Mouse (Mus musculus) neural tube, embryonic 14.5 days (tissue): ENCODE measurements at regions not wholly inside any gene's neighbourhood (a gene's known extent, or its start where the extent isn't known, plus 50 kb on each side); places are given as distances from the start of the nearest gene placed in this dataset.
A peak's percentile ranks its signal among the peaks of the same experiment; 100 is the strongest.

Experiments used
- ATAC-seq: fragments of 200-750 bp; cut with Nextera tagmentation; 2 replicates; pipeline ENCODE4 v1.8.0; 2017; ENCODE audit warnings: low read depth, mild to moderate bottlenecking, moderate TSS enrichment, moderate library complexity
- H3K27ac ChIP-seq: fragments of 300-500 bp; sonication (generic); 2 replicates; pipeline ENCODE4 v1.5.1; 2014; ENCODE audit warnings: low read depth, mild to moderate bottlenecking, control low read depth, low read length, moderate library complexity, mixed read lengths
- H3K27me3 ChIP-seq: fragments of 300-500 bp; sonication (generic); 2 replicates; pipeline ENCODE4 v1.6.1; 2014; ENCODE audit warnings: low read length; ENCODE audit not compliant: control insufficient read depth, insufficient read depth
- H3K36me3 ChIP-seq: fragments of 300-500 bp; sonication (generic); 2 replicates; pipeline ENCODE4 v1.6.1; 2014; ENCODE audit warnings: low read length, mixed read lengths; ENCODE audit not compliant: control insufficient read depth, insufficient read depth
- H3K4me1 ChIP-seq: fragments of 300-500 bp; sonication (generic); 2 replicates; pipeline ENCODE4 v1.6.1; 2014; ENCODE audit warnings: low read length; ENCODE audit not compliant: control insufficient read depth, insufficient read depth
- H3K4me2 ChIP-seq: fragments of 300-500 bp; sonication (generic); 2 replicates; pipeline ENCODE4 v1.6.1; 2014; ENCODE audit warnings: mild to moderate bottlenecking, low read depth, low read length, control low read depth
- H3K4me3 ChIP-seq: fragments of 300-500 bp; sonication (generic); 2 replicates; pipeline ENCODE4 v1.5.1; 2014; ENCODE audit warnings: low read depth, low read length, control low read depth, mixed read lengths
- H3K9ac ChIP-seq: fragments of 300-500 bp; sonication (generic); replicated peaks from 2 replicates; pipeline ENCODE4 v1.6.1; 2014; ENCODE audit warnings: low read depth, mild to moderate bottlenecking, control low read depth, low read length, mixed read lengths
- H3K9me3 ChIP-seq: fragments of 300-500 bp; sonication (generic); 2 replicates; pipeline ENCODE4 v1.6.1; 2016; ENCODE audit warnings: low read length; ENCODE audit not compliant: control insufficient read depth
- WGBS: fragments of 180-500 bp; shearing (Covaris S2); extraction: QIAGEN DNeasy Blood & Tissue Kit; methylation state at CpG from one replicate; pipeline ENCODE4 v1.1.7; 2014; 5-methylcytosine and 5-hydroxymethylcytosine counted together

DNA sequence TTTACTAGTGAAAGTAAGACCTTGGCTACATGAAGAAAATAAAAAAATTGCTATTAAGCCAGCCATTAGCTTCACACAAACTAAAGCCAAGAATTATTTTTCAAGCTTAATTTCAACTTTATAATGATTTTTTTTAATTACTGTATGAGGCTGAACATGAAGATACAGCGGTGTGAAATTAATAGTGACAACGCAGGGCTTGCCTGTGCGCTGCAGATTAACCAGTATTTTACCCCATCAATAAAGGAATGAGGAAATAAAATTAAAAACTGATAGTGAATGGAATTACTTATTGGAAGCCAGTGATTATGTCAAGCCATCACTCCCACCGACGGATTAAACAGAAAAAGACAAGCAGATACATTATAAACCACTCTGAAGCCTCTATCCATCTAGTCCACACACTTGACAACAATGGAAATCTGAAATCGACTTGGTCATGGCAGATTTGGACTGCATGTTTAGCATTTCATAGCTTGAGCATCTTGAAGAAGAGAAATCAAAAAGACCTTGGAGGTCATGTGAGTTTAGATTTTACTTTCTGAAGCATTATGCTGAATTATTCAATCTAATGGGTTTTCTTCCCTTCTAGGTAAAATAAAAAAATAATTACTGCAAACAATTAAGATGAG lies 324.2 kb downstream of the Btg1 start:
- H3K4me3 ChIP-seq, result no peak overlapping the region
- H3K27me3 ChIP-seq, result no peaks in the 10 kb centered on the region
- H3K4me1 ChIP-seq, result no peaks in the 10 kb centered on the region
- H3K9me3 ChIP-seq, result no peaks in the 10 kb centered on the region
- H3K9ac ChIP-seq, result no peak overlapping the region
- no peak overlapping the region for H3K4me2 ChIP-seq
- no peak for ATAC-seq
- H3K36me3 ChIP-seq, result no peaks in the 10 kb centered on the region
- H3K27ac ChIP-seq, result no peak overlapping the region
- WGBS, result 77% methylated on average over 6 of the region's 6 CpGs

DNA sequence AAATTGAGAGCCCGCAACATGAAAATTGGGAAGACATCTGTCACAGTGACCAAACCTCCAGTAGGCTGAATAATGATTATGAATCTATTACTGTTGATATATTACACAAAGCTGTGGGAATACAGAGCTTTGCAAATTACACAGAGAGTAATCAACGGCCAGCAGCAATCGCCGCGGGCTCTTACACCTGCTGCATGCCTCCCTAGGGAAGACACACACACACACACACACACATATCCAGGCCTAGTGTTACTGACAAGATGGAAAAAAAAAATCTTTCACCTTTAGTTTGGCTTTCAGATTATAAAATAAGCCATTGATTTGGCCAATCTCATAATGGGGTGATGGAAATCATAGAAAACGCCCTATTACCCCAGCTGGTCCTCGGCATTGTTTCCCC lies 327.4 kb downstream of the Btg1 start:
- no peak overlapping the region for H3K27ac ChIP-seq
- no peaks in the 10 kb centered on the region for H3K27me3 ChIP-seq
- no peak overlapping the region for H3K4me3 ChIP-seq
- H3K9me3 ChIP-seq, result no peaks in the 10 kb centered on the region
- 54% methylated on average over 7 of the region's 7 CpGs for WGBS
- H3K4me1 ChIP-seq, result no peaks in the 10 kb centered on the region
- H3K4me2 ChIP-seq, result no peak overlapping the region
- H3K9ac ChIP-seq, result no peak overlapping the region
- ATAC-seq, result peak; percentile 63; the same call in 1 of the 2 replicates
- H3K36me3 ChIP-seq, result no peaks in the 10 kb centered on the region

DNA sequence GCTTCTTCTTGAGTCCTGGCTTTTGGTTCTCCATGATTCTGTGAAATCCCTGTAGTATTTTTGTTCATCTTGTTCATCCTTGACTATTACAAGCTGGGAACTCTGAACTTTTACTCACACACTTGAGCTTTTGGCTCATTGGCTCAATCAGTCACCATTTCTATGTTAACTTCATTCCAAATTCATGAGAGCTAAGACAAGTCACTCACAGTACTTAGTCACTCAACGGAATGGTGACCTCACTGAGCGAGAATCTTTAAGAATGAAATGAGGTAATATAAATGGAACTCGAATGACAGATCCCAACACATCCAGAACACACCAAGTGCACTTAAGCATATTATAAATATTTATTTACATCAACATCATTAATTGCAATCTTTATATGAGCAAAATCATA lies 331.2 kb downstream of the Btg1 start:
- Histone ChIP-seq H3K9ac (no peak overlapping the region), H3K4me1 (no peaks in the 10 kb centered on the region), H3K9me3 (no peaks in the 10 kb centered on the region), H3K4me3 (no peak overlapping the region), H3K27me3 (no peaks in the 10 kb centered on the region), H3K36me3 (no peaks in the 10 kb centered on the region), H3K4me2 (no peak overlapping the region), H3K27ac (no peak overlapping the region)
- no peak for ATAC-seq
- 84% methylated on average over 3 of the region's 3 CpGs for WGBS

DNA sequence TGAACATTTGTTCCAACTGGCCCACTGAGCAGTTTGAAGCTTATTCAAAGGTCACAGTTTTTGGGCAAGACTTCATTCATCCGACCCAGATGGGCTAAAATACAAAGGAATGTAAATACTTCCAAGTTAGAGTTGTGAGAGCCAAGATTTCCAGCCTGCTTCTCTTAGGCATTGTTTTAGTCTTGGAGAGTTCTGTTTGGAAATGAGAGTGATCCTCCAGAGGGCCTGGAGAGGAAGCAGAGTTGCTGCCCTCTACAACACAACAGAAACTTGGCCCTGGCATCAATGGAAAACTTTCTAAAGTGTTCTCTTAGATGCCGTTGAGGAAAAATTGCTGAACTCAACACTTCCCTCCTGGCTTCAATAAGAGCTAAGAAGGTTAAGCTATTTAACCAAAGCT lies 332.1 kb downstream of the Btg1 start:
- Histone ChIP-seq H3K4me1 (no peaks in the 10 kb centered on the region), H3K4me3 (no peak overlapping the region), H3K27ac (no peak overlapping the region), H3K36me3 (no peaks in the 10 kb centered on the region), H3K9ac (no peak overlapping the region), H3K27me3 (no peaks in the 10 kb centered on the region), H3K9me3 (no peaks in the 10 kb centered on the region), H3K4me2 (no peak overlapping the region)
- 83% methylated on average over 2 of the region's 2 CpGs for WGBS
- ATAC-seq, result no peak

DNA sequence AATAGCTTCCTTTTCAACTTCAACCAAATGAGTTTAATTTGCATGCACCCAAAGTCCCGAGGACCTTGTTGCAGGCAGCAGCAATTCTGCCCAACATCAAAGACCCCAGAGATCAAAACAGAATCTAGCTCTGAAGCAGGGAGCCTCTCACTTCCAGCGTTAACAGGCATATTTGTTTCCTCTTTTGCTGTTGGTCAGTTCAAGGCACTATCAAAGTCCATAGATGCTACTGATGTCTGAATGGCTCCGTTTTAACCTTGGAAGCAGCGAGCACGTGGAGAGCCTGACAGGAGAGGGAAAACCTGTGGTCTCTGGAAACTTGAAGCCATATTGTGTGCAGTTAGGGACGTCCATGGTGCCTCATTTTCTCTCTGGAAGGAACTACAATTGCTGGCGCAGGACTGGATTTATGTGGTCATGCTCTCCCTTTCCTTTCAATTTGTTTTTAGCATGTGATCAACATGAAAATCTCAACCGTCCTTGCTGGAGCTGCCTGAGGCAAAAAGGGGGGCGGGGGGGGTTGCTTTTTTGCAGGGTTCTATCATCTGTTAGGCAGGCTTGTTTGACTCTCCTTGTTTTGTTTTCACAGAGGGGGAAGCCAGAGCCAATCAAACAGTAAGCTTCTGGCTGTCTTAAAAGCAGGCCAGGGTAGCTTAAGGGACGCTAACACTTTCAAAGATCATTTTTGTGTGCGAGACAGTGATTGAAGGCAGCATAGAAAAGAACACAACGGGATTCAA lies 338.4 kb downstream of the Btg1 start:
- peak; percentile 63 for ATAC-seq
- Histone ChIP-seq H3K4me1 (peaks cover 9% of the 10 kb centered on the region), H3K36me3 (no peaks in the 10 kb centered on the region), H3K9me3 (no peaks in the 10 kb centered on the region), H3K4me2 (peak overlapping the region; percentile 26), H3K27ac (peak overlapping the region; percentile 61), H3K27me3 (no peaks in the 10 kb centered on the region), H3K4me3 (no peak overlapping the region; the same call in 1 of the 2 replicates), H3K9ac (no peak overlapping the region)
- 11% methylated on average over 12 of the region's 12 CpGs for WGBS

DNA sequence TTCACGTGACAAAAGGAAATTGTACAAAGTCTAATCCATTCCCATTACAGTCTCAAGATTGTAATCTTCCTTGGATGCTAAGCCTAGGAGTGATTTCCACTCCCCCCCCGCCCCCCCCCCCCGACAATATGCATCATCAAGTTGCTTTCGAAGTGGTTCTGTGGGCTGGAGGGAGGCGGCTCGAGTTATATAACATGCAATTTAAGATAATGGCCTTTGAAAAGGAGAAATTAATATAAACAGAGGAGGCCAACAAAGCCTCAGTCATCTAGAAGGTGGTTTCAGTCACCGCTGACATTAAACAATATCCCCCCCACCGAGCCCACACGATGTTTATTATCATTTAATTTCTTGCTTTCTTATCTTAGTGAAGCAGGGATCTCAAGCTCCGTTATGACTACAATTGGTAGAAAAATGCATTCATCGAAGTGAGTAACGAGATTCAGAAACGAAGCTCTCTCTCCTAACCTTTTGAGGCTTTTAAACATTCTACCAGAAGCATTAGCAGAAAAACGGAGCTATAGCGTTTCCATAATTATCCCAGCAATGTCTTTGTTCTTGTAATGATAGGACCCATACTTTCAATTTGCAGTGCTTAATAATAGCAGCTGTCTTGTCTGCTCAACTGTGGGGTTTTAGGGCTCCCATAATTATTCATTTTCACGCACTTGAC lies 339.1 kb downstream of the Btg1 start:
- Histone ChIP-seq H3K4me3 (no peak overlapping the region; the same call in 1 of the 2 replicates), H3K4me2 (peak overlapping the region; percentile 26), H3K4me1 (peaks cover 9% of the 10 kb centered on the region), H3K9ac (no peak overlapping the region), H3K36me3 (no peaks in the 10 kb centered on the region), H3K27ac (peak overlapping the region; percentile 61), H3K9me3 (no peaks in the 10 kb centered on the region), H3K27me3 (no peaks in the 10 kb centered on the region)
- peak; percentile 76 for ATAC-seq
- WGBS, result 8% methylated on average over 16 of the region's 16 CpGs

DNA sequence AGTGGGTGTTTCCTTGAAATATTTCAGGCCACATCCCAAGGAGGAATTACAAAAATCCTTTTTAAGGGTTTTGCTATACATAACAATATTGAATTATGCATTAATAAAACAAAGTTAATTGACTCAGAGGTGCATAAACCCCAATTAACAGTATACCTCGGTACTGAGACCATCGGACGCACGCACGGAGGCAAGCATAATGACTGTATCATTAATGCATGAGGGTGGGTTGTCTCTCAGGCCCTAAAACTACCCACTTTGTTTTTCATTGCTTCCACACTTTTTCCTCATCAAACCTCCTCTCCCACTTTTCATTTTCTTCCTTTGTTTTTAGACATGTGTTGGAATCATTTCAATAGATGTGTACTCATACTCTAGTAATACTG lies 339.6 kb downstream of the Btg1 start:
- Histone ChIP-seq H3K4me3 (no peak overlapping the region), H3K4me2 (peak overlapping the region; percentile 26; the same call in 1 of the 2 replicates), H3K9me3 (no peaks in the 10 kb centered on the region), H3K27ac (peak overlapping the region; percentile 61; the same call in 1 of the 2 replicates), H3K9ac (no peak overlapping the region), H3K4me1 (peaks cover 9% of the 10 kb centered on the region), H3K27me3 (no peaks in the 10 kb centered on the region), H3K36me3 (no peaks in the 10 kb centered on the region)
- ATAC-seq, result peak; percentile 38; the same call in 1 of the 2 replicates
- WGBS, result 32% methylated on average over 5 of the region's 5 CpGs

DNA sequence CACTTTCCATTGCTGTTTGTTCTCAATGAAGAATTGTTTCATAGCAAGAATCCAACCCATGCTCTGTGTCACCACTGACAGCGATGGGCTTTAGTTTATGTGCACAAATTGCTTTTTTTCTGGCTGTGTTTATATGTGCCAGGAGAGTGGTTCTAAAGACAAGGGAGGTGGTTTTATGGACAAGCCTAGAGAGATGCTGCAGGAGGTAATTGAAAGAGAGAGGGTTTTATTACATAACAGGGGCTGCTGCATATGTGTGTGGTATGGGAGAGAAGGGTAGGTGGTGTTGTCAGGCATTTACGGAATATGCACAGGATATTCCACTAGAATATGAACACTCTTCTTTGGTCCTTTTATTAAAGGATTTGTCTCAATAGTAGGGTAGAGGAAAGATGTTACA lies 340.2 kb downstream of the Btg1 start:
- Histone ChIP-seq H3K27ac (peak overlapping the region; percentile 12), H3K4me3 (no peak overlapping the region), H3K9ac (no peak overlapping the region), H3K4me2 (no peak overlapping the region), H3K4me1 (peaks cover 9% of the 10 kb centered on the region), H3K9me3 (no peaks in the 10 kb centered on the region), H3K27me3 (no peaks in the 10 kb centered on the region), H3K36me3 (no peaks in the 10 kb centered on the region)
- ATAC-seq, result peak; percentile 86
- WGBS, result 20% methylated on average over 2 of the region's 2 CpGs

DNA sequence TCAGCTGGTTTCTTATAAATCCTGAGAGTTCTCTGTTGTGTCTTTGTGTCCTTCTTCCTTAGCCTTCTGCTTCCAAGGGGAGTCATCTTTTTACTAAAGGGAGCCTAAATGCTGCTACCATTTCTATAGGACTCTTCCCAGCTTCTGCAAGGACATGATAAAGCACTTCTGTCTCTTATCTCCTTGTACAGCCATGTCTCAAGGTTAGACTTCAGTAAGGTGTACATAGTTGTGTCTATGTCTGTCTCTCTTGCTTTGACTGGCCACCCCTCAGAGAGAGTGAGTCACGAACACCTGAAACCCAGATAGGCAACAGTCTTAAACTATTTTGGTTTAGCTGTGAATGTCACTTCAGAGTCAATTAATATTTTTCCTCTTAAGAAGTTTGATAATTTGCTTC lies 353.0 kb downstream of the Btg1 start:
- Histone ChIP-seq H3K4me2 (no peak overlapping the region), H3K36me3 (no peaks in the 10 kb centered on the region), H3K9me3 (no peaks in the 10 kb centered on the region), H3K9ac (no peak overlapping the region), H3K4me1 (no peaks in the 10 kb centered on the region), H3K27me3 (no peaks in the 10 kb centered on the region), H3K4me3 (no peak overlapping the region), H3K27ac (no peak overlapping the region)
- 96% methylated on average over 1 of the region's 1 CpGs for WGBS
- no peak for ATAC-seq
